Mouse (Mus musculus) cerebellum, adult 2 months (tissue): ENCODE data around the gene Fchsd2.

ENCODE experiments used
- CTCF ChIP-seq: fragments of 200-500 bp; IDR thresholded peaks from 2 replicates; pipeline ENCODE4 v1.5.1; 2011; ENCODE audit warnings: low read depth, mild to moderate bottlenecking, control low read depth, low read length, moderate library complexity, borderline replicate concordance; ENCODE audit not compliant: insufficient read depth
- POLR2A ChIP-seq: fragments of 200-500 bp; IDR thresholded peaks from 2 replicates; pipeline ENCODE4 v1.6.1; 2011; ENCODE audit warnings: low read length, control low read depth, borderline replicate concordance; ENCODE audit not compliant: insufficient read depth

DNA sequence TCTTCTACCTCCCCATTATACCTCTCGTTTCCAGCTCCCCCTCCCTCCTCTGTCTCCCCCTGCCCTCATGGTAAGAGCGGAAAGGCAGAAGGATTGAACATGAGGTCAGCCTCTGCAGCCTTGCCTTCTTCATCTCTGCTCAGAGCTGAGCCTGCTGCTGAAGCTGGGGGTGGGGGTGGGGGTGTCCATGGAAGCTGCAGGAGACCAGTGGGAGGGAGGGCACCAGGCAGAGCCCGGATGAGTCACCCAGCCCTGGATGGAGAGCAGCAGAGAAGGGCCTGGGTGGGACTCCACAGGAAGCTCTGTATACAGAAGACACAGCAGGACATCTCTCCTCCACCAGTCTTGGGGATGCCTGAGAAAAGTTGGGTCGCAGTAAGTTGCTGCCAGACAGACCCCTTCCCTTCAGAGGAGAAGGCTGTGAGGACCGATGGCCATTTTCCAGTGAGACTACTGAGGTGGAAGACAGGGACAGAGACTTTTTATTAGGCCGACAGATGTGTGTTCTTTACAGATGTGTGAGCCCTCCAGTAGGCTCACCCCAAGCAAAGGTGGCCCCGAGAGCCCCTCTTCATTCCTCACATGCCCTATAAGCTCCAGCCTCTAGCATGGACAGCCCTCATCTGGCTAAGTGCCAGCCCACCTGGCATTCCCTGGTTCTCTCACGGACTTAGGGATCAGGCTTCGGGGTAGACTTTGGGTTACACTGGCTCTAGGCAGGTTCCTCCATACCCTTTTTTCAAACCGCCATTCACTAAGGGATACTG is 237.6 kb downstream of the Fchsd2 start:
- no peak for TF ChIP-seq CTCF
- no peak for TF ChIP-seq POLR2A
